Mouse (Mus musculus): ENCODE results near the gene Kazn. TPM values are rescaled to one million over a fixed set of nuclear protein-coding genes. Genes with fewer than 3 reads are reported as not detected.
A peak's percentile ranks its signal among the peaks of the same experiment; 100 is the strongest.

The Kazn gene
- polyA plus RNA-seq (2012; rRNA removed): 43.2 and 46.1 TPM in 2 replicates

- 11% methylated on average over 46 of the region's 46 CpGs for WGBS
- H3K4me3 ChIP-seq (replicated peaks; ENCODE audit: extremely low read depth, low read depth, low read length): peak within 1 kb of the TSS; percentile 82
- TF ChIP-seq CTCF (IDR thresholded peaks at IDR 0.05; ENCODE audit: insufficient read depth, low read length): no peak
- TF ChIP-seq POLR2A (IDR thresholded peaks at IDR 0.05; ENCODE audit: borderline replicate concordance, extremely low read depth, low read depth, low read length): peak; percentile 63; the same call in 1 of the 2 replicates
- peaks cover 15% of the 10 kb centered on the region for H3K4me1 ChIP-seq (ENCODE audit: control insufficient read depth, insufficient read depth, low read length)
- peak; percentile 94 for DNase-seq
Observed at GRCm38 (mm10) chr4:142239240-142240126, at the start of gene Kazn. Gene Kazn, minus strand, starts transcription at chr4:142239401.

GRCm38 (mm10) chr4:142285471-142285870 lies 46.3 kb upstream of the Kazn start:
- WGBS: 86% methylated on average over 2 of the region's 2 CpGs
- Histone ChIP-seq H3K4me3 (replicated peaks; ENCODE audit: extremely low read depth, low read depth, low read length) (no peak overlapping the region), H3K4me1 (ENCODE audit: control insufficient read depth, insufficient read depth, low read length) (no peaks in the 10 kb centered on the region)
- TF ChIP-seq POLR2A (IDR thresholded peaks at IDR 0.05; ENCODE audit: borderline replicate concordance, extremely low read depth, low read depth, low read length) (no peak), CTCF (IDR thresholded peaks at IDR 0.05; ENCODE audit: insufficient read depth, low read length) (no peak)
- DNase-seq: no peak

GRCm38 (mm10) chr4:142283867-142284266 lies 44.7 kb upstream of the Kazn start:
- no peak for DNase-seq
- Histone ChIP-seq H3K4me3 (replicated peaks; ENCODE audit: extremely low read depth, low read depth, low read length) (no peak overlapping the region), H3K4me1 (ENCODE audit: control insufficient read depth, insufficient read depth, low read length) (no peaks in the 10 kb centered on the region)
- 71% methylated on average over 5 of the region's 5 CpGs for WGBS
- TF ChIP-seq POLR2A (IDR thresholded peaks at IDR 0.05; ENCODE audit: borderline replicate concordance, extremely low read depth, low read depth, low read length) (no peak), CTCF (IDR thresholded peaks at IDR 0.05; ENCODE audit: insufficient read depth, low read length) (no peak)

- 77% methylated on average over 6 of the region's 6 CpGs for WGBS
- H3K4me3 ChIP-seq (replicated peaks; ENCODE audit: extremely low read depth, low read depth, low read length): no peak overlapping the region
- TF ChIP-seq CTCF (IDR thresholded peaks at IDR 0.05; ENCODE audit: insufficient read depth, low read length) (no peak), POLR2A (IDR thresholded peaks at IDR 0.05; ENCODE audit: borderline replicate concordance, extremely low read depth, low read depth, low read length) (no peak)
- DNase-seq: no peak
- no peaks in the 10 kb centered on the region for H3K4me1 ChIP-seq (ENCODE audit: control insufficient read depth, insufficient read depth, low read length)
Observed at GRCm38 (mm10) chr4:142278197-142278575, 39.0 kb upstream of the Kazn start.

- 26% methylated on average over 20 of the region's 20 CpGs for WGBS
- DNase-seq: peak; percentile 3
- H3K4me1 ChIP-seq (ENCODE audit: control insufficient read depth, insufficient read depth, low read length): no peaks in the 10 kb centered on the region
- H3K4me3 ChIP-seq (replicated peaks; ENCODE audit: extremely low read depth, low read depth, low read length): no peak overlapping the region
- TF ChIP-seq CTCF (IDR thresholded peaks at IDR 0.05; ENCODE audit: insufficient read depth, low read length): no peak
Observed at GRCm38 (mm10) chr4:142277481-142278196, 38.4 kb upstream of the Kazn start.

GRCm38 (mm10) chr4:142275242-142275641 lies 36.0 kb upstream of the Kazn start:
- no peak for DNase-seq
- 59% methylated on average over 2 of the region's 2 CpGs for WGBS
- H3K4me3 ChIP-seq (replicated peaks; ENCODE audit: extremely low read depth, low read depth, low read length): no peak overlapping the region
- H3K4me1 ChIP-seq (ENCODE audit: control insufficient read depth, insufficient read depth, low read length): no peaks in the 10 kb centered on the region
- TF ChIP-seq CTCF (IDR thresholded peaks at IDR 0.05; ENCODE audit: insufficient read depth, low read length) (peak; percentile 53), POLR2A (IDR thresholded peaks at IDR 0.05; ENCODE audit: borderline replicate concordance, extremely low read depth, low read depth, low read length) (no peak)

GRCm38 (mm10) chr4:142274441-142275234 lies 35.4 kb upstream of the Kazn start:
- TF ChIP-seq CTCF (IDR thresholded peaks at IDR 0.05; ENCODE audit: insufficient read depth, low read length) (no peak), POLR2A (IDR thresholded peaks at IDR 0.05; ENCODE audit: borderline replicate concordance, extremely low read depth, low read depth, low read length) (no peak)
- WGBS: 75% methylated on average over 11 of the region's 11 CpGs
- Histone ChIP-seq H3K4me1 (ENCODE audit: control insufficient read depth, insufficient read depth, low read length) (no peaks in the 10 kb centered on the region), H3K4me3 (replicated peaks; ENCODE audit: extremely low read depth, low read depth, low read length) (no peak overlapping the region)
- no peak for DNase-seq

- TF ChIP-seq CTCF (IDR thresholded peaks at IDR 0.05; ENCODE audit: insufficient read depth, low read length): no peak
- TF ChIP-seq POLR2A (IDR thresholded peaks at IDR 0.05; ENCODE audit: borderline replicate concordance, extremely low read depth, low read depth, low read length): no peak
- DNase-seq: no peak
- 74% methylated on average over 3 of the region's 3 CpGs for WGBS
- Histone ChIP-seq H3K4me3 (replicated peaks; ENCODE audit: extremely low read depth, low read depth, low read length) (no peak overlapping the region), H3K4me1 (ENCODE audit: control insufficient read depth, insufficient read depth, low read length) (no peaks in the 10 kb centered on the region)
Observed at GRCm38 (mm10) chr4:142271506-142271905, 32.3 kb upstream of the Kazn start.

GRCm38 (mm10) chr4:142267832-142268231 lies 28.6 kb upstream of the Kazn start:
- Histone ChIP-seq H3K4me1 (ENCODE audit: control insufficient read depth, insufficient read depth, low read length) (no peaks in the 10 kb centered on the region), H3K4me3 (replicated peaks; ENCODE audit: extremely low read depth, low read depth, low read length) (no peak overlapping the region)
- DNase-seq: no peak
- TF ChIP-seq POLR2A (IDR thresholded peaks at IDR 0.05; ENCODE audit: borderline replicate concordance, extremely low read depth, low read depth, low read length) (no peak), CTCF (IDR thresholded peaks at IDR 0.05; ENCODE audit: insufficient read depth, low read length) (no peak)
- 70% methylated on average over 4 of the region's 4 CpGs for WGBS
